Mouse (Mus musculus) G1E (cell line): Measurements from ENCODE around the gene H2-DMb1.

Experiments
- CTCF ChIP-seq: IDR thresholded peaks from 2 replicates; pipeline ENCODE4 v1.5.1; 2012; ENCODE audit warnings: low read depth, low read length, inconsistent platforms, mixed read lengths
- GATA1 ChIP-seq: IDR thresholded peaks from 2 replicates; pipeline ENCODE4 v1.6.1; 2012; ENCODE audit warnings: borderline replicate concordance, low read length, inconsistent platforms, mixed read lengths
- TAL1 ChIP-seq: conservative IDR thresholded peaks from 2 replicates; pipeline ENCODE4 v1.6.1; 2012; ENCODE audit warnings: low read depth, low read length, inconsistent platforms, mixed read lengths

GRCm38 (mm10) chr17:34124649-34125048, 28.2 kb upstream of the H2-DMb1 start:
- no peak for TF ChIP-seq CTCF
- TF ChIP-seq GATA1 = no peak
- no peak; the same call in 1 of the 2 replicates for TF ChIP-seq TAL1
